Mouse (Mus musculus) embryonic fibroblast, embryonic 13.5 days (primary cell): ENCODE measurements around the gene Bbs5.

Experiments used
- CTCF ChIP-seq: IDR thresholded peaks from 2 replicates; pipeline ENCODE4 v1.5.1; 2011; ENCODE audit warnings: mild to moderate bottlenecking, control low read depth, low read length, moderate library complexity, borderline replicate concordance; ENCODE audit not compliant: insufficient read depth
- POLR2A ChIP-seq: IDR thresholded peaks from 2 replicates; pipeline ENCODE4 v1.6.1; 2011; ENCODE audit warnings: low read depth, mild to moderate bottlenecking, control low read depth, low read length, moderate library complexity

- no peak for TF ChIP-seq CTCF
- no peak for TF ChIP-seq POLR2A
Measured at GRCm38 (mm10) chr2:69716483-69716882, 69.5 kb downstream of the Bbs5 start.
